8 mouse cellular contexts compared by ENCODE assay signal in genomic region chr11:116274045-116274666, GRCm38 (mm10). TPM values are rescaled to one million over a fixed set of nuclear protein-coding genes. Genes with fewer than 3 reads are reported as not detected.
DNase-seq lines count a peak whose midpoint lies in the region; ATAC-seq and TF ChIP-seq lines count a peak whose summit lies in the region.

TSS of gene Srp68 (minus strand) at chr11:116274217.

- H3K36me3 ChIP-seq in CH12.LX (replicated peaks in 1 of 2; ENCODE audit: control insufficient read depth in 1 of 2, insufficient read depth in 1 of 2, low read length in 1 of 2) = peaks cover 21 to 43% of the 10 kb centered on the region in 2 experiments
- H3K36me3 ChIP-seq in forebrain, embryonic 11.5 days (ENCODE audit: control insufficient read depth, insufficient read depth, low read length) = no peaks in the 10 kb centered on the region
- peaks cover 10% of the 10 kb centered on the region; the same call in 1 of the 2 replicates for H3K36me3 ChIP-seq in heart, embryonic 16.5 days (ENCODE audit: control insufficient read depth, insufficient read depth)
- H3K36me3 ChIP-seq in liver, embryonic 15.5 days (replicated peaks) = peaks cover 26% of the 10 kb centered on the region
- peaks cover 21% of the 10 kb centered on the region; the same call in 1 of the 2 replicates for H3K36me3 ChIP-seq in neural tube, embryonic 12.5 days

- H3K79me2 ChIP-seq in CH12.LX (replicated peaks; ENCODE audit: control insufficient read depth, extremely low read depth, insufficient read depth, poor library complexity, severe bottlenecking) = peaks cover 54% of the 10 kb centered on the region

- peak; percentile 97 for ATAC-seq in forebrain, embryonic 11.5 days (replicated peaks; ENCODE audit: low FRiP score)
- peak; percentile 98 for ATAC-seq in heart, embryonic 16.5 days (replicated peaks; ENCODE audit: extremely low read depth, insufficient read depth, low FRiP score)
- ATAC-seq in liver, embryonic 15.5 days (ENCODE audit: insufficient read depth) = peak; percentile 94
- peak; percentile 95 for ATAC-seq in neural tube, embryonic 12.5 days (ENCODE audit: low FRiP score, low read depth)

- no peak for TF ChIP-seq RAD21 in CH12.LX (IDR thresholded peaks at IDR 0.05; ENCODE audit: low read depth, low read length)

- 4% methylated on average over 30 of the region's 32 CpGs for WGBS in forebrain, embryonic 11.5 days
- 3% methylated on average over 32 of the region's 32 CpGs for WGBS in heart, embryonic 16.5 days
- WGBS in liver, embryonic 15.5 days (ENCODE audit: insufficient replicate concordance) = 1% methylated on average over 32 of the region's 32 CpGs
- 5% methylated on average over 32 of the region's 32 CpGs for WGBS in neural tube, embryonic 12.5 days

- no peak for TF ChIP-seq CTCF in CH12.LX (conservative IDR thresholded peaks at IDR 0.05 in 1 of 2, IDR thresholded peaks at IDR 0.05 in 1 of 2; ENCODE audit: low read depth in 2 of 2, low read length in 2 of 2)

- in situ Hi-C loops in CH12.LX (cut with MboI; ENCODE audit: low pct_ligation_motif_present, low pct_unique_long_range_greater_than_20kb, low sequenced_read_pairs) = loop anchor here (5.0 kb wide), 1 partner anchor 52 kb away; no protein-coding TSS in a partner anchor

- peak; percentile 99 for TF ChIP-seq POLR2A in CH12.LX (IDR thresholded peaks at IDR 0.05; ENCODE audit: low read depth, low read length)

- peaks cover 9 to 44% of the 10 kb centered on the region in 2 experiments for H3K4me1 ChIP-seq in CH12.LX (ENCODE audit: control insufficient read depth in 1 of 2, insufficient read depth in 2 of 2)
- peaks cover 5% of the 10 kb centered on the region; the same call in 1 of the 2 replicates for H3K4me1 ChIP-seq in forebrain, embryonic 11.5 days (replicated peaks; ENCODE audit: control insufficient read depth, insufficient read depth, low read length)
- H3K4me1 ChIP-seq in heart, embryonic 16.5 days (ENCODE audit: control insufficient read depth, insufficient read depth, low read length) = peaks cover 17% of the 10 kb centered on the region
- peaks cover 29% of the 10 kb centered on the region for H3K4me1 ChIP-seq in liver, embryonic 15.5 days (replicated peaks)
- peaks cover 17% of the 10 kb centered on the region for H3K4me1 ChIP-seq in neural tube, embryonic 12.5 days

- peak within 1 kb of the TSS; percentile 90 for H3K4me2 ChIP-seq in CH12.LX (ENCODE audit: insufficient read depth, low read depth, poor library complexity, severe bottlenecking)
- H3K4me2 ChIP-seq in forebrain, embryonic 11.5 days (ENCODE audit: low read depth, low read length, severe bottlenecking) = peak within 1 kb of the TSS; percentile 87
- peak within 1 kb of the TSS; percentile 79 for H3K4me2 ChIP-seq in heart, embryonic 16.5 days (ENCODE audit: low read depth, low read length)
- H3K4me2 ChIP-seq in liver, embryonic 15.5 days = peak within 1 kb of the TSS; percentile 92
- peak within 1 kb of the TSS; percentile 97 for H3K4me2 ChIP-seq in neural tube, embryonic 12.5 days (replicated peaks)

- peak; percentile 95 for DNase-seq in CH12.LX (ENCODE audit: extremely low read depth)
- peak; percentile 83 for DNase-seq in c-Kit-positive CD71-positive TER-119-negative erythroid progenitor cells, embryonic 14.5 days (ENCODE audit: low read depth)
- peak; percentile 96 for DNase-seq in forebrain, embryonic 11.5 days (ENCODE audit: low spot score)
- peak; percentile 94 to 96 for DNase-seq in kidney, postnatal 36 days
- DNase-seq in telencephalon, adult 2 months (ENCODE audit: low read depth, low spot score) = peak; percentile 96

- peak within 1 kb of the TSS; percentile 79 for H3K9ac ChIP-seq in CH12.LX (ENCODE audit: insufficient read depth, low read depth)
- H3K9ac ChIP-seq in forebrain, embryonic 11.5 days (ENCODE audit: low read length) = peak within 1 kb of the TSS; percentile 91
- H3K9ac ChIP-seq in heart, embryonic 16.5 days (ENCODE audit: low read length) = peak within 1 kb of the TSS; percentile 82
- peak within 1 kb of the TSS; percentile 84 for H3K9ac ChIP-seq in liver, embryonic 15.5 days
- peak within 1 kb of the TSS; percentile 76 for H3K9ac ChIP-seq in neural tube, embryonic 12.5 days

- H3K9me3 ChIP-seq in CH12.LX (replicated peaks; ENCODE audit: low read length) = no peaks in the 10 kb centered on the region
- no peaks in the 10 kb centered on the region for H3K9me3 ChIP-seq in forebrain, embryonic 11.5 days (ENCODE audit: control insufficient read depth, low read length)
- no peaks in the 10 kb centered on the region for H3K9me3 ChIP-seq in heart, embryonic 16.5 days (replicated peaks; ENCODE audit: control insufficient read depth, low read length)
- H3K9me3 ChIP-seq in liver, embryonic 15.5 days (replicated peaks) = no peaks in the 10 kb centered on the region
- H3K9me3 ChIP-seq in neural tube, embryonic 12.5 days = no peaks in the 10 kb centered on the region

- peak; percentile 44; the same call in 1 of the 2 replicates for TF ChIP-seq EP300 in CH12.LX (IDR thresholded peaks at IDR 0.05; ENCODE audit: low read length)

- H3K4me3 ChIP-seq in CH12.LX (replicated peaks in 1 of 3; ENCODE audit: low read depth in 2 of 3, low read length in 2 of 3, poor library complexity in 1 of 3) = peak within 1 kb of the TSS; percentile 79 to 99 (median 89)
- H3K4me3 ChIP-seq in forebrain, embryonic 11.5 days (ENCODE audit: low read depth, low read length) = peak within 1 kb of the TSS; percentile 92
- peak within 1 kb of the TSS; percentile 69 for H3K4me3 ChIP-seq in heart, embryonic 16.5 days (ENCODE audit: low read length)
- H3K4me3 ChIP-seq in liver, embryonic 15.5 days (replicated peaks) = peak within 1 kb of the TSS; percentile 89
- peak within 1 kb of the TSS; percentile 88 for H3K4me3 ChIP-seq in neural tube, embryonic 12.5 days

- dilution Hi-C loops in CH12.LX (cut with MboI; ENCODE audit: extremely low pct_ligation_motif_present, extremely low pct_unique_long_range_greater_than_20kb, low sequenced_read_pairs) = no loop called here

- H3K27ac ChIP-seq in CH12.LX (ENCODE audit: insufficient read depth, low read depth) = peak within 1 kb of the TSS; percentile 76
- peak within 1 kb of the TSS; percentile 70; the same call in 1 of the 2 replicates for H3K27ac ChIP-seq in forebrain, embryonic 11.5 days (ENCODE audit: low read depth, low read length)
- peak within 1 kb of the TSS; percentile 80 for H3K27ac ChIP-seq in heart, embryonic 16.5 days (ENCODE audit: low read length)
- H3K27ac ChIP-seq in liver, embryonic 15.5 days (replicated peaks) = peak within 1 kb of the TSS; percentile 73
- peak within 1 kb of the TSS; percentile 72 for H3K27ac ChIP-seq in neural tube, embryonic 12.5 days

- no peaks in the 10 kb centered on the region for H3K27me3 ChIP-seq in CH12.LX (replicated peaks)
- no peaks in the 10 kb centered on the region for H3K27me3 ChIP-seq in forebrain, embryonic 11.5 days (ENCODE audit: control insufficient read depth, insufficient read depth, low read length)
- H3K27me3 ChIP-seq in heart, embryonic 16.5 days (ENCODE audit: control insufficient read depth, insufficient read depth, low read length) = no peaks in the 10 kb centered on the region
- peaks cover 5% of the 10 kb centered on the region; the same call in 1 of the 2 replicates for H3K27me3 ChIP-seq in liver, embryonic 15.5 days
- no peaks in the 10 kb centered on the region for H3K27me3 ChIP-seq in neural tube, embryonic 12.5 days (replicated peaks)

TF ChIP-seq in CH12.LX, 34 proteins besides CTCF, POLR2A, EP300 and RAD21 (continues in another document):
- TF ChIP-seq TCF12 (IDR thresholded peaks at IDR 0.05; ENCODE audit: low read depth, low read length) (peak; percentile 100), MAX (IDR thresholded peaks at IDR 0.05; ENCODE audit: low read length) (no peak; the same call in 1 of the 2 replicates), MYC (IDR thresholded peaks at IDR 0.05; ENCODE audit: low read depth, low read length) (no peak; the same call in 1 of the 2 replicates), ZKSCAN1 (IDR thresholded peaks at IDR 0.05; ENCODE audit: borderline replicate concordance, low read depth, low read length) (no peak), TBP (conservative IDR thresholded peaks at IDR 0.05; ENCODE audit: low read depth, low read length) (peak; percentile 95), PAX5 (IDR thresholded peaks at IDR 0.05; ENCODE audit: low read length) (no peak), GABPA (IDR thresholded peaks at IDR 0.05; ENCODE audit: insufficient replicate concordance, low read depth, low read length) (peak; percentile 94), MEF2A (IDR thresholded peaks at IDR 0.05; ENCODE audit: borderline replicate concordance, low read depth, low read length) (no peak; the same call in 1 of the 2 replicates), NELFE (IDR thresholded peaks at IDR 0.05; ENCODE audit: low read depth, low read length) (peak; percentile 73; the same call in 1 of the 2 replicates), CHD2 (IDR thresholded peaks at IDR 0.05; ENCODE audit: low read length) (no peak; the same call in 1 of the 2 replicates), HCFC1 (IDR thresholded peaks at IDR 0.05; ENCODE audit: low read depth, low read length) (peak; percentile 92), USF2 (conservative IDR thresholded peaks at IDR 0.05; ENCODE audit: low read depth, low read length) (peak; percentile 67), SIN3A (IDR thresholded peaks at IDR 0.05; ENCODE audit: low read length) (peak; percentile 93), IRF4 (IDR thresholded peaks at IDR 0.05; ENCODE audit: low read depth, low read length) (no peak), JUN (IDR thresholded peaks at IDR 0.05; ENCODE audit: insufficient read depth, low read depth, low read length) (no peak), MAZ (IDR thresholded peaks at IDR 0.05; ENCODE audit: low read depth, low read length) (peak; percentile 51), SMC3 (IDR thresholded peaks at IDR 0.05; ENCODE audit: low read depth, low read length) (no peak), ZMIZ1 (IDR thresholded peaks at IDR 0.05; ENCODE audit: low read depth, low read length) (peak; percentile 96), ELF1 (IDR thresholded peaks at IDR 0.05; ENCODE audit: low read depth, low read length) (peak; percentile 81), UBTF (IDR thresholded peaks at IDR 0.05; ENCODE audit: low read depth, low read length) (peak; percentile 83; the same call in 1 of the 2 replicates), JUND (conservative IDR thresholded peaks at IDR 0.05; ENCODE audit: low read depth, low read length) (no peak), MAFK (IDR thresholded peaks at IDR 0.05; ENCODE audit: insufficient replicate concordance, low read length) (no peak)

RNA-seq across cellular contexts. Expression of gene Srp68, which starts in this region (rescaled TPM):
- total RNA-seq in CH12.LX (2012; rRNA removed) (74.7 and 78.1 TPM in 2 replicates), CH12.LX (2014; rRNA removed) (49.3 and 53.2 TPM in 2 replicates)
- polyA plus RNA-seq in CH12.LX (2012; ENCODE audit: insufficient read length, low read depth) = 174 and 184 TPM in 2 replicates
- polyA plus RNA-seq in forebrain, embryonic 11.5 days (2014; fragmentation: Nextera tagmentation; extraction: Ambion mirVana) = 81.2 and 83.6 TPM in 2 replicates
- 65.9 and 72.3 TPM in 2 replicates for polyA plus RNA-seq in heart, embryonic 16.5 days (2015; fragmentation: Nextera tagmentation; extraction: Ambion mirVana)
- polyA plus RNA-seq in liver, embryonic 15.5 days (2015; fragmentation: Nextera tagmentation; extraction: Ambion mirVana) = 37.2 and 40.2 TPM in 2 replicates
- 85.3 and 88.4 TPM in 2 replicates for polyA plus RNA-seq in neural tube, embryonic 12.5 days (2016; fragmentation: Nextera tagmentation; extraction: Ambion mirVana)

Comparison
In these comparisons a context has a peak if more than half of its experiments do, and no peak if none do; other contexts are left out.
1. Peak in every context shown above with its lines: DNase-seq, ATAC-seq, H3K4me3 ChIP-seq and H3K27ac ChIP-seq.